Mouse (Mus musculus): ENCODE measurements at regions not wholly inside any gene's neighbourhood (a gene's known extent, or its start where the extent isn't known, plus 50 kb on each side); places are given as distances from the start of the nearest gene placed in this dataset.

DNA sequence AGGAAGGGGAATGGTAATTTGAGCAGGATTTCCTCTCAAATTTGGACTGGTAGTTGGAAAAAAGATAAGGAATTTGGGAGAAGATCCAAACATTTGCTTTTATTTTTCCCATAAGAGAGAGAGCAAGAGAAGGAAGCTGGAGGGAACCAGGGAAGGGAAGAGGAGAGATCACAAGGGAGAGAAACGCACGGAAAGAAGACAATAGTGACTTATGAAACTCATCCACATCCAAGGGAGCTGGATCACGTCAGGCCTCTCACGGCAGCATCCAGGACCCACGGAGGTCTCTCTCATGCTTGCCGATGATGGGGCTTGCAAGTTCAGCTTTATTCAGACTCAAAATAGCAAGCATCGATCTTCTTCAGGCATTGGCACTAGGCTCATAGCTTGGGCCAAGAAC is 423.7 kb downstream of the Prdm2 start:
- H3K9me3 ChIP-seq (ENCODE audit: control insufficient read depth, low read length): no peaks in the 10 kb centered on the region
- H3K4me2 ChIP-seq (ENCODE audit: low read depth): no peak overlapping the region
- H3K4me1 ChIP-seq (replicated peaks; ENCODE audit: control insufficient read depth in 2 of 2, insufficient read depth in 2 of 2, low read length in 1 of 2): no peaks in the 10 kb centered on the region
- no peaks in the 10 kb centered on the region for H3K27me3 ChIP-seq (ENCODE audit: control insufficient read depth, insufficient read depth, low read length)
- no peak overlapping the region for H3K4me3 ChIP-seq (ENCODE audit: insufficient read depth in 1 of 2, low read depth in 2 of 2, low read length in 2 of 2)
- 70% methylated on average over 7 of the region's 7 CpGs for WGBS (ENCODE audit: insufficient replicate concordance)
- ATAC-seq (ENCODE audit: insufficient read depth) (no peak), DNase-seq (ENCODE audit: low read depth in 3 of 3, low spot score in 3 of 3) (no peak)
- H3K27ac ChIP-seq: no peak overlapping the region
- no peak for TF ChIP-seq EP300 (IDR thresholded peaks at IDR 0.05; ENCODE audit: low read depth)
- no peak for TF ChIP-seq CTCF (IDR thresholded peaks at IDR 0.05; ENCODE audit: low read depth)
- H3K9ac ChIP-seq (replicated peaks): no peak overlapping the region
- H3K36me3 ChIP-seq (replicated peaks; ENCODE audit: control insufficient read depth, insufficient read depth, low read depth): no peaks in the 10 kb centered on the region

DNA sequence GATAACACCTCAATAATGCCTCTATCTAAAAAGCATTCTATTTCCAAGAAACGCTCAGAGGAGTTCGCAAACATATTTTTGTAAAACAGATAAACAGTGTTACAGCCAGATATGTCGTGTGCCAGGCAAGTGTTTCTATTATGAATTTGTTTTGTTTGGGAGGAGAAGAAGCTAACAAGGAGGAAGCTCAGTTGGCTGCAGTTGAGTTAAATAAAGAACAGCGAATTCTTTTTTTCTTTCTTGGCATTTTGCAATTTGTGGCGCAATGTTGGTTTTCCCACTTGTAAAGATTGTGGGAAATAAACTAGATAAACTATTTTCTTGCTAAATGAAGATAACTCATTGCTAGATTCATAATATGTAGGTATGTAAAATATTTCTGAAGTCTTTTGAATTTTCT is 427.4 kb downstream of the Prdm2 start:
- H3K4me3 ChIP-seq (ENCODE audit: insufficient read depth in 1 of 2, low read depth in 2 of 2, low read length in 2 of 2): no peak overlapping the region
- DNase-seq (ENCODE audit: low read depth in 3 of 3, low spot score in 3 of 3): no peak
- H3K27ac ChIP-seq: no peak overlapping the region
- no peaks in the 10 kb centered on the region for H3K4me1 ChIP-seq (replicated peaks; ENCODE audit: control insufficient read depth in 2 of 2, insufficient read depth in 2 of 2, low read length in 1 of 2)
- H3K4me2 ChIP-seq (ENCODE audit: low read depth): no peak overlapping the region
- no peak for ATAC-seq (ENCODE audit: insufficient read depth)
- no peaks in the 10 kb centered on the region for H3K36me3 ChIP-seq (replicated peaks; ENCODE audit: control insufficient read depth, insufficient read depth, low read depth)
- H3K9me3 ChIP-seq (ENCODE audit: control insufficient read depth, low read length): no peaks in the 10 kb centered on the region
- WGBS (ENCODE audit: insufficient replicate concordance): 68% methylated on average over 5 of the region's 5 CpGs
- H3K9ac ChIP-seq (replicated peaks): no peak overlapping the region
- TF ChIP-seq CTCF (IDR thresholded peaks at IDR 0.05; ENCODE audit: low read depth) (no peak), EP300 (IDR thresholded peaks at IDR 0.05; ENCODE audit: low read depth) (no peak)
- H3K27me3 ChIP-seq (ENCODE audit: control insufficient read depth, insufficient read depth, low read length): no peaks in the 10 kb centered on the region

DNA sequence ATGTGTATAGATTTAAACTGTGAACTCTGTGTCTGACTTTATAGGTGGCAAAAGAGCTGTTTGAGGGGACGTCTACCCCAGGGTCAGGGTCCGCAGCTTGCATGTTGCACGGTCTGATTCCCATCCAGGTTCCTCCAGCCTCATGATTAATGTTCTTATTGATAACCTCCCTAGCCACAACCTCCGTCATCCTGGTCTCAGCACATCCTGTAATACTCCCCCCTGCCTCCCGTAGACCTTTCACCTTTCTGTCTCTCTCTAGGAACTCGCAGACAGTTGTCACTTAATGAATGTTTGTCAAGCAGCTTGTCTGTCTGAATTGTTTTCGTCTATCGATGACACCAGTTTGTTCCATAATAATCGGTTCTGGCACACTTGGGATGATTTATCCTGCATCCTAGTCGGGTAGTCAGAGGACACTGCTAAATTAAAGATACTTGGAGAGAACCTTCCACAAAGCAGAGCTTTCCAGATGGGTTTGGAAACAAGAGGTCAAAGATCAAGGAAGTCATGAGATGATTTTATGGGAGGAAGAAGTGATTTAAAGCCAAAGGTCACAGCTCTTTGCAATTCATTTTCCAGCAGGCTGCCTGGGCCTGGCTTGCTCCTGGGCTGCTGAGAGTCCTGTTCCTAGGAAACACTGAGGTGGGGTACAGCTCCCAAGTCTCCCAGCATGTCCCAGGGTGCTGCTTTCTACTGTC is 435.9 kb downstream of the Prdm2 start:
- no peak overlapping the region for H3K9ac ChIP-seq (replicated peaks)
- H3K4me2 ChIP-seq (ENCODE audit: low read depth): no peak overlapping the region
- TF ChIP-seq EP300 (IDR thresholded peaks at IDR 0.05; ENCODE audit: low read depth): no peak
- no peak for TF ChIP-seq CTCF (IDR thresholded peaks at IDR 0.05; ENCODE audit: low read depth)
- no peaks in the 10 kb centered on the region for H3K36me3 ChIP-seq (replicated peaks; ENCODE audit: control insufficient read depth, insufficient read depth, low read depth)
- WGBS (ENCODE audit: insufficient replicate concordance): 54% methylated on average over 10 of the region's 10 CpGs
- no peaks in the 10 kb centered on the region for H3K9me3 ChIP-seq (ENCODE audit: control insufficient read depth, low read length)
- DNase-seq (ENCODE audit: low read depth in 3 of 3, low spot score in 3 of 3) (no peak), ATAC-seq (ENCODE audit: insufficient read depth) (no peak)
- no peaks in the 10 kb centered on the region for H3K4me1 ChIP-seq (replicated peaks; ENCODE audit: control insufficient read depth in 2 of 2, insufficient read depth in 2 of 2, low read length in 1 of 2)
- no peak overlapping the region for H3K27ac ChIP-seq
- no peak overlapping the region for H3K4me3 ChIP-seq (ENCODE audit: insufficient read depth in 1 of 2, low read depth in 2 of 2, low read length in 2 of 2)
- H3K27me3 ChIP-seq (ENCODE audit: control insufficient read depth, insufficient read depth, low read length): no peaks in the 10 kb centered on the region

- Histone ChIP-seq H3K27me3 (ENCODE audit: control insufficient read depth, insufficient read depth, low read length) (no peaks in the 10 kb centered on the region), H3K9me3 (ENCODE audit: control insufficient read depth, low read length) (no peaks in the 10 kb centered on the region), H3K27ac (no peak overlapping the region), H3K36me3 (replicated peaks; ENCODE audit: control insufficient read depth, insufficient read depth, low read depth) (no peaks in the 10 kb centered on the region), H3K4me3 (ENCODE audit: insufficient read depth in 1 of 2, low read depth in 2 of 2, low read length in 2 of 2) (no peak overlapping the region), H3K4me2 (ENCODE audit: low read depth) (no peak overlapping the region), H3K4me1 (replicated peaks; ENCODE audit: control insufficient read depth in 2 of 2, insufficient read depth in 2 of 2, low read length in 1 of 2) (no peaks in the 10 kb centered on the region), H3K9ac (replicated peaks) (no peak overlapping the region)
- ATAC-seq (ENCODE audit: insufficient read depth): no peak
- no peak for DNase-seq (ENCODE audit: low read depth in 3 of 3, low spot score in 3 of 3)
- WGBS (ENCODE audit: insufficient replicate concordance): 50% methylated on average over 5 of the region's 5 CpGs
- TF ChIP-seq EP300 (IDR thresholded peaks at IDR 0.05; ENCODE audit: low read depth): no peak
- no peak for TF ChIP-seq CTCF (IDR thresholded peaks at IDR 0.05; ENCODE audit: low read depth)
Measured at GRCm38 (mm10) chr4:142775023-142775422, 437.8 kb downstream of the Prdm2 start.

GRCm38 (mm10) chr4:142773651-142774151 is 439.1 kb downstream of the Prdm2 start:
- Histone ChIP-seq H3K4me3 (ENCODE audit: insufficient read depth in 1 of 2, low read depth in 2 of 2, low read length in 2 of 2) (no peak overlapping the region), H3K27ac (no peak overlapping the region), H3K27me3 (ENCODE audit: control insufficient read depth, insufficient read depth, low read length) (no peaks in the 10 kb centered on the region), H3K4me2 (ENCODE audit: low read depth) (no peak overlapping the region), H3K36me3 (replicated peaks; ENCODE audit: control insufficient read depth, insufficient read depth, low read depth) (no peaks in the 10 kb centered on the region), H3K4me1 (replicated peaks; ENCODE audit: control insufficient read depth in 2 of 2, insufficient read depth in 2 of 2, low read length in 1 of 2) (no peaks in the 10 kb centered on the region), H3K9ac (replicated peaks) (no peak overlapping the region), H3K9me3 (ENCODE audit: control insufficient read depth, low read length) (no peaks in the 10 kb centered on the region)
- DNase-seq (ENCODE audit: low read depth in 3 of 3, low spot score in 3 of 3) (no peak), ATAC-seq (ENCODE audit: insufficient read depth) (no peak)
- TF ChIP-seq CTCF (IDR thresholded peaks at IDR 0.05; ENCODE audit: low read depth) (no peak), EP300 (IDR thresholded peaks at IDR 0.05; ENCODE audit: low read depth) (no peak)
- 59% methylated on average over 10 of the region's 10 CpGs for WGBS (ENCODE audit: insufficient replicate concordance)

All from liver, embryonic 14.5 days (tissue).